Mouse (Mus musculus) heart, embryonic 14.5 days (tissue): Measurements from ENCODE around the gene Kcnd3. TPM values are rescaled to one million over a fixed set of nuclear protein-coding genes. Genes with fewer than 3 reads are reported as not detected.

Experiments used
- ATAC-seq: fragments of 200-750 bp; cut with Nextera tagmentation; 2 replicates; pipeline ENCODE4 v1.8.0; 2017; ENCODE audit warnings: low read depth, moderate TSS enrichment; ENCODE audit not compliant: insufficient number of reproducible peaks, insufficient read depth, low FRiP score
- H3K27ac ChIP-seq, 2 experiments: fragments of 200-500 bp in 1 of 2; fragments of 300-500 bp in 1 of 2; sonication (generic) in 1 of 2; replicated peaks in 1 of 2; 2 replicates each; pipeline ENCODE4 v1.5.1; 2012 to 2014; ENCODE audit warnings: low read depth in 2 of 2, low read length in 2 of 2, control low read depth in 1 of 2, mild to moderate bottlenecking in 1 of 2, mixed read lengths in 1 of 2; ENCODE audit not compliant: control insufficient read depth in 1 of 2, insufficient read depth in 1 of 2
- H3K27me3 ChIP-seq: fragments of 300-500 bp; sonication (generic); 2 replicates; pipeline ENCODE4 v1.6.1; 2014; ENCODE audit warnings: mild to moderate bottlenecking, low read length, control low read depth; ENCODE audit not compliant: control insufficient read depth, insufficient read depth
- H3K36me3 ChIP-seq: fragments of 300-500 bp; sonication (generic); 2 replicates; pipeline ENCODE4 v1.6.1; 2014; ENCODE audit warnings: mild to moderate bottlenecking, control low read depth, low read length, mixed read lengths; ENCODE audit not compliant: control insufficient read depth, insufficient read depth
- H3K4me1 ChIP-seq, 2 experiments: fragments of 200-500 bp in 1 of 2; fragments of 300-500 bp in 1 of 2; sonication (generic) in 1 of 2; 2 replicates each; pipeline ENCODE4 v1.6.1; 2012 to 2014; ENCODE audit warnings: low read length in 2 of 2, control low read depth in 1 of 2, mixed read lengths in 1 of 2; ENCODE audit not compliant: control insufficient read depth in 2 of 2, insufficient read depth in 2 of 2
- H3K4me2 ChIP-seq: fragments of 300-500 bp; sonication (generic); 2 replicates; pipeline ENCODE4 v1.6.1; 2014; ENCODE audit warnings: mild to moderate bottlenecking, low read length
- H3K4me3 ChIP-seq, 2 experiments: fragments of 200-500 bp in 1 of 2; fragments of 300-500 bp in 1 of 2; sonication (generic) in 1 of 2; 2 replicates each; pipeline ENCODE4 v1.5.1; 2012 to 2014; ENCODE audit warnings: low read length in 2 of 2, mild to moderate bottlenecking in 2 of 2, control low read depth in 1 of 2, low read depth in 1 of 2, moderate library complexity in 1 of 2; ENCODE audit not compliant: control insufficient read depth in 1 of 2, insufficient read depth in 1 of 2
- H3K9ac ChIP-seq: fragments of 300-500 bp; sonication (generic); 2 replicates; pipeline ENCODE4 v1.6.1; 2014; ENCODE audit warnings: mild to moderate bottlenecking, low read length
- H3K9me3 ChIP-seq: fragments of 300-500 bp; sonication (generic); 2 replicates; pipeline ENCODE4 v1.6.1; 2016; ENCODE audit warnings: low read length, control low read depth; ENCODE audit not compliant: control insufficient read depth
- WGBS: fragments of 180-500 bp; shearing (Covaris S2); extraction: QIAGEN DNeasy Blood & Tissue Kit; methylation state at CpG from one replicate; pipeline ENCODE4 v1.1.7; 2014; 5-methylcytosine and 5-hydroxymethylcytosine counted together
- polyA plus RNA-seq: library from polyadenylated mRNA; unstranded; fragments of >200 nt; fragmentation: Nextera tagmentation; extraction: Ambion mirVana; gene quantifications from 2 replicates; pipeline ENCODE4 v1.2.1, GENCODE M21; 2014

Kcnd3 gene
- polyA plus RNA-seq: 0.49 and 0.91 TPM in 2 replicates

DNA sequence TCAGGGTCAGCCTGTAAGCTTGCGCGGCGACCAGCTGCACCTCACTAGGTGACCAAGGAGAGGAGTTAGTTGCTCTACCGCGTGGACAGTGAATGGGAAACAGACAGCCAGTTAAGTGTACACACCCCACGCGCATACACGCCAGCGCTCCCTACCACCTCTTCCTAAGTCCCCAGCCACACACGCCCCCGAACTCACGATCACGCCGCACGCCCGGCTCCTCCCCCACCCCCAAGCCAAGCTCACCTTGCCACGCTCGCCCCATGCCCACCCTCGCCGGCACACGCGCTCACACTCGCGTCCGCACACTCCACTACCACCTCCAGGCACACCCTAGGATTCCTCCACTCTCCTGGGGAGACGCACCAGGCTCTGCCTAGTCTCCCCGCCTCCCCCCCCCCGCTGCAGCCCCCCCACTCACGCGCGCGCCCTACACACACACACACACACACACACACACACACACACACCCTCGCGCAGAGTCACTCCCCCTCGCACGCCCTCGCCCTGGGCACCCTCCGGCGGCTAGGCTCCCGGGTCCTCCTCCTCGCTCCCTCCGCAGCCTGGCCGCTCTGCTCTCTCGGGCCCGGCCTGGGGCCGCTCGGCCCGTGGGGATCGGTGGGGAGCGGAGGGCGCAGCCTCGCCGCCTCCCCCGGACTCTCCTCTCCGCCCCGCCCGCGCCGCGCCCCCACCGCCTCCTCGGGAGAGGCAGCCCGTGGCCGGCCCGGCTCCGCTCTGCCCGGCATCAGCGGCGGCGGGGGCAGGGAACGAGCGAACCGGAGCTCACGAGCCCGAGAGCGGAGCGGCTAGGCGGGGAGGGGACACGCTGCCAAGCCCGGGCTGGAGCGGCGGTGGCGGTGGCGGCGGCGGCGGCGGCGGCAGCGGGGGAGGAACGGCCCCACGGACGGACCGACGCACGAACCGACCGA lies at the start of gene Kcnd3:
TSS of gene Kcnd3 (plus strand) at position 704 of the 929 bp plus-strand sequence.
- Histone ChIP-seq H3K27ac (0 out of 4 replicates have a peak within 1 kb of the TSS, but pooled peaks of 1 of the 2 experiments have one; percentile 9), H3K4me3 (peak within 1 kb of the TSS; percentile 55 to 70), H3K9ac (peak within 1 kb of the TSS; percentile 73), H3K9me3 (no peaks in the 10 kb centered on the region), H3K36me3 (no peaks in the 10 kb centered on the region), H3K27me3 (peaks cover 37% of the 10 kb centered on the region), H3K4me2 (peak within 1 kb of the TSS; percentile 100), H3K4me1 (peaks cover 4 to 14% of the 10 kb centered on the region in 2 experiments; a peak in 3 of 4 replicates)
- 2% methylated on average over 72 of the region's 98 CpGs for WGBS
- peak; percentile 68; the same call in 1 of the 2 replicates for ATAC-seq

DNA sequence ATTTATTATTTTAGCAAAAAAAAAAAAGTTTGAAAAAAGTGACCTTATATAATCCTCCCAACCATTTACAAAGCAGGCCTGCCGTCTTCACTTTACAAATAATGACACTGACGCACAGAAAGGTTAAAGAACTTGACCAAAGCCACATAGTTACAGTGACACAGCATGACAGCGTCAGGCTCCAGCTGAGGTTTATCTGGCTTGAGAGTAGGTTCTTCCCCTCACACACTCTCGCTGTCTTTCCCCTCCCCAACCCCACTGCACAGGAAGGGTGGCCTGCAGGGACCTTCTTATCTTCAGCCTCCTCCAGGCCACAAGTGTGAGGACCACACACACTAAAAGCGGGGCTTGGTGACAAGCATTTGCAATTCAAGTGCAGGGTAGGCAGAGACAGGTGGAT lies 49.5 kb upstream of the Kcnd3 start:
- ATAC-seq: no peak
- Histone ChIP-seq H3K4me2 (no peak overlapping the region), H3K4me3 (no peak overlapping the region), H3K36me3 (no peaks in the 10 kb centered on the region), H3K9ac (no peak overlapping the region), H3K27ac (no peak overlapping the region; a peak in 1 of 4 replicates), H3K9me3 (no peaks in the 10 kb centered on the region), H3K27me3 (no peaks in the 10 kb centered on the region), H3K4me1 (peaks cover 12 to 22% of the 10 kb centered on the region in 2 experiments; a peak in 3 of 4 replicates)
- 13% methylated on average over 5 of the region's 5 CpGs for WGBS

DNA sequence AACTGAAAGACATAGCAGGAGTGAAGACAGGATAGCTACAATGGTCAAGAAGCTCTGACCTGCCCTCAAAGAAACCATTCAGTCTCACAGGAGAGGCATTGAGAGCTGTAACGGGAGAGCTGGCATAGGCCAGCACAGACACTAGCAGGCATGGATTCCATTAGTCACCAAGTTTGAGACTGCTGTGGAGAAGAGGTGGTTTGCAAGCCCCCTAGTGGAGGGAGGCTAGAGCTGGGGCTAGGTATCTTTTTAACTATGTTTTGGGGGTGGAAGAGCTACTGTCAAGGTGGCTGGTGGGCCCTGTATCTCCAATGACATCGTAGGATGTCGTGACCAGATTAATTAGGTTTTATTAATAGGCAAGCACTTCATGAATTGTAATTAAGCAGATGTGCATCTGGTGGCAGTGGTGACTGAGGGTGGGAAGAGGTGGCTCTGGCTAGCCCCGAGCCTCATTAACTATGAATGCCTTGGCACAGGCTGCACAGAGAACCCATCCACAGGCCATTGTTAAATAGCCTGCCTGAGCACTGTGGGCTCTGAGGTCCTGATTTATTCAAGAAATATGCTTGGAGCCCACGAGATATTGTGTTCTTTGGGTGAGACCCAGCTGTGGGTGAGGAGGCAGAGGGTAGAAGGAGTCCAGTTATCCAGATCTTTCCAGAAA lies 48.6 kb upstream of the Kcnd3 start:
- ATAC-seq: no peak; the same call in none of the 2 replicates
- no peak overlapping the region for H3K4me3 ChIP-seq
- peak overlapping the region; percentile 51 to 61; a peak in 3 of 4 replicates for H3K27ac ChIP-seq
- no peaks in the 10 kb centered on the region for H3K9me3 ChIP-seq
- no peak overlapping the region for H3K4me2 ChIP-seq
- H3K27me3 ChIP-seq: no peaks in the 10 kb centered on the region
- no peaks in the 10 kb centered on the region for H3K36me3 ChIP-seq
- 67% methylated on average over 5 of the region's 5 CpGs for WGBS
- H3K4me1 ChIP-seq: peaks cover 12 to 22% of the 10 kb centered on the region in 2 experiments; a peak in 3 of 4 replicates
- H3K9ac ChIP-seq: no peak overlapping the region

DNA sequence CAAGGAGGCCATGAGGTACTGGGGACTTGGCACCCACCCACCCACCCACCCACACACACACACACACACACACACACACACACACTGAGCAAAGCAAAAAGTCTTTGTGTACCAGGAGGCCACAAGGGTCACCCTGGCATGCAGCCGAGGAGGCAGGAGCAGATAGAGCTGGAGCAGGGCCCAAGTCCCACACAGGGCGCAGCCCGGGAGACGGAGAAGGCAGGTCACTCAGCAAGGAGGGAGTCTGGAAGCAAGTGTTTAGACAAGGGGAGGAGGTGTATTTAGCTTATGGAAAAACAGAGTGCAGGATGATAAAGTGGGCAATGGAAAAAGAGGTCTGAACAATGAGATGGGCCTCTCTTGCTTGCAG lies 48.1 kb upstream of the Kcnd3 start:
- H3K27me3 ChIP-seq: no peaks in the 10 kb centered on the region
- H3K9ac ChIP-seq: no peak overlapping the region
- WGBS: 27% methylated on average over 4 of the region's 4 CpGs
- peak; percentile 84 for ATAC-seq
- no peak overlapping the region for H3K4me2 ChIP-seq
- no peak overlapping the region for H3K4me3 ChIP-seq
- no peaks in the 10 kb centered on the region for H3K36me3 ChIP-seq
- no peaks in the 10 kb centered on the region for H3K9me3 ChIP-seq
- peak overlapping the region; percentile 51 to 65; a peak in 3 of 4 replicates for H3K27ac ChIP-seq
- peaks cover 12 to 22% of the 10 kb centered on the region in 2 experiments; a peak in 3 of 4 replicates for H3K4me1 ChIP-seq

DNA sequence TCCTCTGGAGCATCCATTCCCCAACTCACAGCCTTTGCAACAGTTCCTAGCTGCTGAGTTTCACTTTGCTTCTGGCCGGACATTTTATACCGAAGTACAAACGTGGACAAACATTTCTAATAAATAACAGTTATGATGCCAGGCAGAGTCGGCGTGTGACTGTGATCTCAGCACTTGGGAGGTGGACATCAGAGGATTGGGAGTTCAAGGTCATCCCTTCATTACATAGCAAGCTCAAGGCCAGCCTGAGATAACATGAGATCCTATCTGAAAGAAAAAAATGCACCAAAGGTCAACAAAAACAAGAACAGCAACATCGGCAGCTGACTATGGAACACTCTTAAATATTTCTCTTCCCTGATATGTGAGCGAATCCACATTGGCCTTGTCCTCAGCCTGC lies 46.6 kb upstream of the Kcnd3 start:
- WGBS: 81% methylated on average over 7 of the region's 7 CpGs
- no peaks in the 10 kb centered on the region for H3K36me3 ChIP-seq

DNA sequence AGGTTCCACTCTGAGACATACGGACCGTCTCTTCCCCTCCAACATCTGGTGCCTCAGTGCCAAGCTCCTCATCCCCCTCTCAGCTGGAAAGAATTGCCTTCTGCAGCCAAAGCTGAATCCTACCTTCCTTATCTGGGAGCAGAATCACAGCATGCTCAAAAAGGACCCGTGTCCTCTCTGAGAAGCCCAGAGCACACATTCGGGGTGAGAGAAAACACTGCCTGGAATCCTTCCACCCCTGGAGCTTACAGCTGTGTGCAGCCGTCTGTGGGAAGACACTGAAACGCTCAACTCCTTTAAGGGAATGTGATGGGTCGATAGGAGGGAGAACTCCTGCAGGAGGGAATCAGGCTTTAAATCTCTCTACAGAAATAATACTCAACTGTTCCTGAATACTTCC lies 46.1 kb upstream of the Kcnd3 start:
- 41% methylated on average over 7 of the region's 7 CpGs for WGBS
- peaks cover 12 to 22% of the 10 kb centered on the region in 2 experiments; a peak in 3 of 4 replicates for H3K4me1 ChIP-seq
- ATAC-seq: no peak

More for the DNA sequence above, 46.6 kb upstream of the Kcnd3 start:
- Histone ChIP-seq H3K4me2 (no peak overlapping the region), H3K9ac (no peak overlapping the region), H3K4me1 (peaks cover 12 to 22% of the 10 kb centered on the region in 2 experiments; a peak in 3 of 4 replicates), H3K9me3 (no peaks in the 10 kb centered on the region), H3K4me3 (no peak overlapping the region), H3K27ac (no peak overlapping the region), H3K27me3 (no peaks in the 10 kb centered on the region)
- ATAC-seq: no peak

DNA sequence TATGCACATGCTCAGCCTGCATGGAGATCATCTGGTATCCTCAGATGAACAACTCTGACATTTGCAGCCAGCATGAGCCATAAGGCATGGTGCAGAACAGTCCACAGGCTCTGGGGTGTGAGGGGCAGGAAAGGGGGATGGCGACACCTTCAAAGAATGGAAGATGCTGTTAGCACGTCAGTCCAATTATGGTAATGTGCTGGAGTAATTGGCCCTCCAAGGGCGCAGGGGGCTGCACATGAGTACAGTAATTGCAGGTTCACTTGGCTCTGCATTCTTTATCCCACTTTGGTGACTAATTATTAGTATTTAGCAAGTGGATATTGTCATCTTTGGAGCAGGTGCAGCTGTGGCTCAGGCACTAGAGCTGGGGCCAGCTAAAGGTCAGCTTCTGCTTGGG lies 43.9 kb upstream of the Kcnd3 start:
- H3K4me1 ChIP-seq: peaks cover 7 to 13% of the 10 kb centered on the region in 2 experiments; a peak in 3 of 4 replicates
- H3K9me3 ChIP-seq: no peaks in the 10 kb centered on the region
- no peak for ATAC-seq
- no peaks in the 10 kb centered on the region for H3K27me3 ChIP-seq
- no peak overlapping the region for H3K9ac ChIP-seq
- no peaks in the 10 kb centered on the region for H3K36me3 ChIP-seq
- H3K27ac ChIP-seq: no peak overlapping the region
- no peak overlapping the region for H3K4me3 ChIP-seq
- 78% methylated on average over 3 of the region's 3 CpGs for WGBS
- H3K4me2 ChIP-seq: no peak overlapping the region

More for the DNA sequence above, 46.1 kb upstream of the Kcnd3 start:
- Histone ChIP-seq H3K4me3 (no peak overlapping the region), H3K4me2 (no peak overlapping the region), H3K36me3 (no peaks in the 10 kb centered on the region), H3K9ac (no peak overlapping the region), H3K27me3 (no peaks in the 10 kb centered on the region), H3K27ac (no peak overlapping the region), H3K9me3 (no peaks in the 10 kb centered on the region)
